Mouse (Mus musculus) cerebellum, adult 2 months (tissue): Measurements from ENCODE around the gene Smarcad1.

ENCODE experiments used
- CTCF ChIP-seq: fragments of 200-500 bp; IDR thresholded peaks from 2 replicates; pipeline ENCODE4 v1.5.1; 2011; ENCODE audit warnings: low read depth, mild to moderate bottlenecking, control low read depth, low read length, moderate library complexity, borderline replicate concordance; ENCODE audit not compliant: insufficient read depth
- POLR2A ChIP-seq: fragments of 200-500 bp; IDR thresholded peaks from 2 replicates; pipeline ENCODE4 v1.6.1; 2011; ENCODE audit warnings: low read length, control low read depth, borderline replicate concordance; ENCODE audit not compliant: insufficient read depth

DNA sequence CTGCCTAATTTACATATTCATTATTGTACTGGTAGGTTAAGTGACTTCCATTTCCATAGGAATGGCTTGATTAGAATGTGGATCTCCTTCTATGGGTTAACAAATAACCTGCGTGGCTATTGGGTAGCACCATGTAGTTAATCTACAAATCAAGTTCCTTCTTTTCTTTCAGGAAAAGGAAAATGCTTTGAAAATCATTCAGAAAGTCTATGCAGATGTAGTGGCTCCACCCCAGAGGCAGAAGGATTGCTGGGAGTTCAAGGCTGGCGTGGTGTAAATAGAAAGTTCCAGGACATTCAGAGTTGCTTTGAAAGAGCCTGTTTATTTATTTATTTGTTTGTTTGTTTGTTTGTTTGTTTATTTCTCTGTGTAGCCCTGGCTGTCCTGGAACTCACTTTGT, 7.7 kb upstream of the Smarcad1 start:
- no peak for TF ChIP-seq CTCF
- TF ChIP-seq POLR2A = no peak
